Mouse (Mus musculus): Measurements from ENCODE around the gene Gm49394. TPM values are rescaled to one million over a fixed set of nuclear protein-coding genes. Genes with fewer than 3 reads are reported as not detected.

The Gm49394 gene
- polyA plus RNA-seq (2014; fragmentation: Nextera tagmentation; extraction: Ambion mirVana): 0.10 TPM in 1 of 2 replicates, not detected in the other

DNA sequence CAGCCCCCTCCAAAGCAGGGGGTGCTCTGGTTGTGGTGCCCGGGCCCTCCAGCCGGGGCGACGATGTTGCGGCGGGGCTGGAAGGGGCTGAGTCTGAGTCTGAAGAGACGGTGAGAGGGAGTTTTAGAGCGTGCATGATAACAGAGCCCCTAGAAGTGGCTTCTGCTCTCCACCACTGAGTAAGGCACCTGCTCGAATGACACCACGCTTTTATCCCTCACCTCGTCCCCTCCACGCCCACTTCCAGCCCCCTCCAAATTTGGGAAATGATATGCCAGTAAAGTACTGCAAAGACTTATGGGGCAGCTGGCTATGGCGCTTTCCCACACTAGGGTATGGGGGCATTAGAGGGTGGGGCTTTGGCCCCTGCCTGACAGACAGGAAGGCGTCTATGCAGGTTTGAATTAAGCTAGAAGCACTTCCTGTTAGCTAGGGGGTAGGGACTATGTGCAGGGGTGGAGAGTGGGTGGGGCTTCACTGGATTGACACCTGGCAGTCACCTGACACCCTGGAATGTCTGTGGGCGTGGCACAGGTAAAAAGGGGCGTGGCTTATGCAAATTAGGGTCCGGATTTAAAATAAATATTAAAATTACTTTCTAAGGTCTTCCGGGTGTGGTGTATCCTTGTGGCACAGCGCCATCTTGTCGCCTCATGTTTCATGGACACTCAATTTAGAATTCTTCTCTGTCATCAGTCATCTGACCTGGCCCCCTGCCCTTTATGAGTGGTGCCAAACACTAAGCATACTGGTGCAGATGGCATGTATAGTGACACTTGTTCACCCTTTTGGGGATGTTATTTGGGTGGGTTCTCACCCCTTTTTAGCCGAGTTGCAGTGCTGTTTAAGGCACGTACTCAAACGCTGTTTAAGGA is at the start of gene Gm49394:
Gene Gm49394 (minus strand): TSS at position 192 of the 875 bp plus-strand sequence.
- no peak for ATAC-seq (ENCODE audit: insufficient number of reproducible peaks, low FRiP score, low TSS enrichment, low read depth)
- Histone ChIP-seq H3K4me3 (ENCODE audit: low read depth, low read length) (no peak within 1 kb of the TSS), H3K9ac (ENCODE audit: low read length) (no peak within 1 kb of the TSS), H3K27ac (replicated peaks; ENCODE audit: low read depth, low read length) (no peak within 1 kb of the TSS), H3K36me3 (ENCODE audit: control insufficient read depth, insufficient read depth, low read length) (peaks cover 8% of the 10 kb centered on the region; the same call in 1 of the 2 replicates), H3K27me3 (ENCODE audit: control insufficient read depth, insufficient read depth, low read length) (peaks cover 10% of the 10 kb centered on the region), H3K4me1 (ENCODE audit: control insufficient read depth, insufficient read depth, low read length) (no peaks in the 10 kb centered on the region), H3K9me3 (ENCODE audit: control insufficient read depth, low read length) (peaks cover 17% of the 10 kb centered on the region), H3K4me2 (ENCODE audit: low read depth, severe bottlenecking) (no peak within 1 kb of the TSS)
- DNase-seq (ENCODE audit: low spot score): peak; percentile 51
- 84% methylated on average over 23 of the region's 23 CpGs for WGBS

DNA sequence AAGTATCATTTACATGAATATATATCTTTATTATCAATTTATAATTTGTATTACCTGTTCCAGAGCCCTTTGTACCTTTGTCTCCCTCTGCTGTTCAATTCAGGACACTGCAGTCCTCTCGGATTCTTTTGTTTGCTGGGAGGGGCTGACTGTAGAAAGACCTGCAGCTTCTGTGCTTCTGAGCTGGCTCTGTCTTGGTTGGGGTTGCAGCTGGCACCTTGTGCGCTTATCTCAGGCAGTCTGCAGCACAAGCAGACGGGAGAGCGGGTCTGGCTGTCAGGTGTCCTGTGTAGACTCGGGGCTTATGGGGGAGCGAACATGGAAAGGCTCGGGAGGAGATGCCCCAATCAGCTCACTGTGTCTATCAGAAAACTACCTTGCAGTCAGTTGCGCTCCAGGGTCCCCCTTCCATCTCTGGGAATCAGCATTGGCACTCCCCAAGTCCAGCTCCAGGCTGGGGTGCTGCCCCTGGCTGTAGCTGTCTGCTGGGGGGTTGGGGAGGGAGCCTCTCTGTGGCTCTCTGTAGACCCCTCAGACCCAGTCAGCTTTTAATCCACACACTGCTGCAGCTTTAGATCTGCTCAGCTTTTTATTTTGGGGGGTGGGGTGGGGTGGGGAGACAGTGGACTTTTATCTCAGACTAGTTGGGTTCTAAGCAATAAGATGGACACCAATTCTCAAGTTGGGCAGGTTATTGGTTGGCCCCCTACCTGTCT is 45.2 kb upstream of the Gm49394 start:
- Histone ChIP-seq H3K4me1 (ENCODE audit: control insufficient read depth, insufficient read depth, low read length) (no peaks in the 10 kb centered on the region), H3K9ac (ENCODE audit: low read length) (peak overlapping the region; percentile 49), H3K4me2 (ENCODE audit: low read depth, severe bottlenecking) (peak overlapping the region; percentile 27; the same call in 1 of the 2 replicates), H3K27ac (replicated peaks; ENCODE audit: low read depth, low read length) (no peak overlapping the region), H3K36me3 (ENCODE audit: control insufficient read depth, insufficient read depth, low read length) (no peaks in the 10 kb centered on the region), H3K9me3 (ENCODE audit: control insufficient read depth, low read length) (no peaks in the 10 kb centered on the region), H3K27me3 (ENCODE audit: control insufficient read depth, insufficient read depth, low read length) (no peaks in the 10 kb centered on the region), H3K4me3 (ENCODE audit: low read depth, low read length) (no peak overlapping the region)
- WGBS: 18% methylated on average over 8 of the region's 8 CpGs
- DNase-seq (ENCODE audit: low spot score): peak; percentile 79
- no peak for ATAC-seq (ENCODE audit: insufficient number of reproducible peaks, low FRiP score, low TSS enrichment, low read depth)

DNA sequence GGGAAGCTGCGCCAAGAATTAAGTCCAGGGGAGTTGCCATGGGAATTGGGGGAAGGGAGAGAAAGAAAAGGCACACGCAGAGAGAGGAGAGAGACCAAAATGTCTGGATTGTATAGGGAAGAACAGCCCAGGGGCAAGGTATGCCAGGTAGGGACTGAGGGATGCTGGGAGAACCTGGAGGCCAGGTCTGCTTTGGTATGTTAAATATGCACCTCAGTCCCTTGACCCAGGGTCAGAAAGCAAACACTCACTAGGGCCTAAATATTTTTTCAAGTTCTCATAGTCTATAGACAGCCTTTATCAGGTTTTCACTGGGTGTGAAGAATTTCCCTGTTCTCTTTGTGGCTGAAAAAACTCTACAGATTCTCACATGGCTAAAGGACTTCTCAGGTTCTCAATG is 37.1 kb upstream of the Gm49394 start:
- Histone ChIP-seq H3K4me2 (ENCODE audit: low read depth, severe bottlenecking) (no peak overlapping the region), H3K9ac (ENCODE audit: low read length) (no peak overlapping the region), H3K9me3 (ENCODE audit: control insufficient read depth, low read length) (no peaks in the 10 kb centered on the region), H3K4me1 (ENCODE audit: control insufficient read depth, insufficient read depth, low read length) (no peaks in the 10 kb centered on the region), H3K4me3 (ENCODE audit: low read depth, low read length) (no peak overlapping the region), H3K27ac (replicated peaks; ENCODE audit: low read depth, low read length) (no peak overlapping the region), H3K27me3 (ENCODE audit: control insufficient read depth, insufficient read depth, low read length) (no peaks in the 10 kb centered on the region), H3K36me3 (ENCODE audit: control insufficient read depth, insufficient read depth, low read length) (no peaks in the 10 kb centered on the region)
- ATAC-seq (ENCODE audit: insufficient number of reproducible peaks, low FRiP score, low TSS enrichment, low read depth) (no peak), DNase-seq (ENCODE audit: low spot score) (no peak)
- 77% methylated on average over 2 of the region's 2 CpGs for WGBS

GRCm38 (mm10) chr7:142699334-142699860 is 29.7 kb upstream of the Gm49394 start:
- Histone ChIP-seq H3K27ac (replicated peaks; ENCODE audit: low read depth, low read length) (no peak overlapping the region), H3K9ac (ENCODE audit: low read length) (no peak overlapping the region), H3K4me2 (ENCODE audit: low read depth, severe bottlenecking) (no peak overlapping the region), H3K9me3 (ENCODE audit: control insufficient read depth, low read length) (no peaks in the 10 kb centered on the region), H3K27me3 (ENCODE audit: control insufficient read depth, insufficient read depth, low read length) (no peaks in the 10 kb centered on the region), H3K4me1 (ENCODE audit: control insufficient read depth, insufficient read depth, low read length) (no peaks in the 10 kb centered on the region), H3K4me3 (ENCODE audit: low read depth, low read length) (no peak overlapping the region), H3K36me3 (ENCODE audit: control insufficient read depth, insufficient read depth, low read length) (no peaks in the 10 kb centered on the region)
- no peak for ATAC-seq (ENCODE audit: insufficient number of reproducible peaks, low FRiP score, low TSS enrichment, low read depth)
- no peak for DNase-seq (ENCODE audit: low spot score)
- WGBS: 71% methylated on average over 5 of the region's 5 CpGs

DNA sequence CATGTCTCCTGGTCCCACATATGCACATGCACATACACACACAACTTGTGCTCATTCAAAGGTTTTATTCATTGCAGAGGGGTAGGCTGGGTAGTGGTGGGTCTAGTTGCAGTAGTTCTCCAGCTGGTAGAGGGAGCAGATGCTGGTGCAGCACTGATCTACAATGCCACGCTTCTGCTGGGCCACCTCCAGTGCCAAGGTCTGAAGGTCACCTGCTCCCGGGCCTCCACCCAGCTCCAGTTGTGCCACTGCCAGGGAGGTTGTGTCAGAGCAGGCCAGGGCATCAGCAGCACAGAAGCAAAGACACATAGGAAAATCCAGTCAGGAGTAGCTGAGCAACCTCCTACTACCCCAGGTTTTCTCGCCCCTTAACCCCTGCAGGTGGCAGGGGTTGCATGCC is 8.9 kb upstream of the Gm49394 start:
- ATAC-seq (ENCODE audit: insufficient number of reproducible peaks, low FRiP score, low TSS enrichment, low read depth) (no peak), DNase-seq (ENCODE audit: low spot score) (no peak)
- H3K36me3 ChIP-seq (ENCODE audit: control insufficient read depth, insufficient read depth, low read length): no peaks in the 10 kb centered on the region
- no peaks in the 10 kb centered on the region for H3K27me3 ChIP-seq (ENCODE audit: control insufficient read depth, insufficient read depth, low read length)
- no peak overlapping the region for H3K9ac ChIP-seq (ENCODE audit: low read length)
- H3K9me3 ChIP-seq (ENCODE audit: control insufficient read depth, low read length): no peaks in the 10 kb centered on the region
- H3K4me3 ChIP-seq (ENCODE audit: low read depth, low read length): no peak overlapping the region
- 88% methylated on average over 3 of the region's 3 CpGs for WGBS
- H3K27ac ChIP-seq (replicated peaks; ENCODE audit: low read depth, low read length): no peak overlapping the region
- H3K4me1 ChIP-seq (ENCODE audit: control insufficient read depth, insufficient read depth, low read length): no peaks in the 10 kb centered on the region
- H3K4me2 ChIP-seq (ENCODE audit: low read depth, severe bottlenecking): no peak overlapping the region

- Histone ChIP-seq H3K9me3 (ENCODE audit: control insufficient read depth, low read length) (peaks cover 3% of the 10 kb centered on the region; the same call in 1 of the 2 replicates), H3K27me3 (ENCODE audit: control insufficient read depth, insufficient read depth, low read length) (no peaks in the 10 kb centered on the region), H3K4me3 (ENCODE audit: low read depth, low read length) (no peak overlapping the region), H3K27ac (replicated peaks; ENCODE audit: low read depth, low read length) (no peak overlapping the region), H3K4me2 (ENCODE audit: low read depth, severe bottlenecking) (no peak overlapping the region), H3K4me1 (ENCODE audit: control insufficient read depth, insufficient read depth, low read length) (no peaks in the 10 kb centered on the region), H3K36me3 (ENCODE audit: control insufficient read depth, insufficient read depth, low read length) (no peaks in the 10 kb centered on the region), H3K9ac (ENCODE audit: low read length) (no peak overlapping the region)
- ATAC-seq (ENCODE audit: insufficient number of reproducible peaks, low FRiP score, low TSS enrichment, low read depth) (no peak), DNase-seq (ENCODE audit: low spot score) (peak; percentile 83)
- 13% methylated on average over 3 of the region's 3 CpGs for whole genome bisulfite sequencing
These were observed 5.9 kb upstream of the Gm49394 start for GRCm38 (mm10) chr7:142675644-142676043.

- H3K4me1 ChIP-seq (ENCODE audit: control insufficient read depth, insufficient read depth, low read length): no peaks in the 10 kb centered on the region
- DNase-seq (ENCODE audit: low spot score): no peak
- H3K9me3 ChIP-seq (ENCODE audit: control insufficient read depth, low read length): peaks cover 6% of the 10 kb centered on the region
- H3K4me3 ChIP-seq (ENCODE audit: low read depth, low read length): no peak overlapping the region
- no peak overlapping the region for H3K4me2 ChIP-seq (ENCODE audit: low read depth, severe bottlenecking)
- H3K27ac ChIP-seq (replicated peaks; ENCODE audit: low read depth, low read length): no peak overlapping the region
- no peaks in the 10 kb centered on the region for H3K27me3 ChIP-seq (ENCODE audit: control insufficient read depth, insufficient read depth, low read length)
- H3K9ac ChIP-seq (ENCODE audit: low read length): no peak overlapping the region
- 72% methylated on average over 6 of the region's 6 CpGs for WGBS
- no peaks in the 10 kb centered on the region; the same call in 1 of the 2 replicates for H3K36me3 ChIP-seq (ENCODE audit: control insufficient read depth, insufficient read depth, low read length)
- no peak for ATAC-seq (ENCODE audit: insufficient number of reproducible peaks, low FRiP score, low TSS enrichment, low read depth)
These were observed 5.4 kb upstream of the Gm49394 start for GRCm38 (mm10) chr7:142675141-142675540.

- ATAC-seq (ENCODE audit: insufficient number of reproducible peaks, low FRiP score, low TSS enrichment, low read depth): no peak
- DNase-seq (ENCODE audit: low spot score): peak; percentile 72
- no peak overlapping the region for H3K4me2 ChIP-seq (ENCODE audit: low read depth, severe bottlenecking)
- no peak overlapping the region for H3K9ac ChIP-seq (ENCODE audit: low read length)
- no peaks in the 10 kb centered on the region for H3K4me1 ChIP-seq (ENCODE audit: control insufficient read depth, insufficient read depth, low read length)
- H3K4me3 ChIP-seq (ENCODE audit: low read depth, low read length): no peak overlapping the region
- peaks cover 6% of the 10 kb centered on the region; the same call in 1 of the 2 replicates for H3K36me3 ChIP-seq (ENCODE audit: control insufficient read depth, insufficient read depth, low read length)
- no peaks in the 10 kb centered on the region for H3K27me3 ChIP-seq (ENCODE audit: control insufficient read depth, insufficient read depth, low read length)
- WGBS: 22% methylated on average over 4 of the region's 4 CpGs
- H3K9me3 ChIP-seq (ENCODE audit: control insufficient read depth, low read length): peaks cover 17% of the 10 kb centered on the region
- no peak overlapping the region for H3K27ac ChIP-seq (replicated peaks; ENCODE audit: low read depth, low read length)
These were observed 2.4 kb upstream of the Gm49394 start for GRCm38 (mm10) chr7:142672120-142672519.
